Mouse (Mus musculus): Measurements from ENCODE around the gene Gabarap.

DNA sequence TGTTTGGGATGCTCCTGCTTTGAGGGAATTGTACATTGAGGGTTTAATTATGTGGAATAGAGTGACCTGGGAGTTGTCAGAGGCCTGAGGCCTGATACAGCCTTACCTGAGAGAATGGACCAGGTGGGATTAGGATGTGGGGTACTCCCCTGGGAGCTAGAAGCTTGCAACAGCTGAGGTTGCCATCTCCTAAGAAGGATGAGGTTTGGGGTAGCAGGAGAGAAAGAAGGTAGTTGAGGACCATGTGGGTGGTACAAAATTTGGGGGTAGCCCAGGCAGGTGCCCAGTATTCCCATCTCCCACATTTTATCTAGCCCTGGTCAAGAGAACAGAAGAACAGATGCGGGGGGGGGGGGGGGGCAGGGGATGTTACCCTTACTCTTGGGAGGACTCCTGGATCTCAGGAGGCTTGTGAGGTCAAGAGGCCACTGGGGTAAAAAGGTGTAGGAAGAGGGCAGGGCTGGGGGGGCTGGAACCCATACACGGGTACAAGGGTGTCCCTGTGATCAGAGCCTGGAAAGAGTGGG is 28.6 kb downstream of the Gabarap start:
- no peak for TF ChIP-seq CTCF (IDR thresholded peaks at IDR 0.05; ENCODE audit: insufficient read depth, low read depth, low read length)
- TF ChIP-seq POLR2A (IDR thresholded peaks at IDR 0.05; ENCODE audit: insufficient read depth, low read depth, low read length): 0 out of 2 replicates have a peak, but pooled peaks have one; percentile 44

Data from olfactory bulb, adult 2 months (tissue).